Mouse (Mus musculus): ENCODE measurements around the gene Apopt1.
A peak's percentile ranks its signal among the peaks of the same experiment; 100 is the strongest.

Apopt1 gene

GRCm38 (mm10) chr12:111681305-111681704 lies 31.8 kb upstream of the Apopt1 start:
- no peak for DNase-seq

GRCm38 (mm10) chr12:111682003-111682402 lies 31.1 kb upstream of the Apopt1 start:
- DNase-seq: no peak

- DNase-seq: no peak
These were observed 30.3 kb upstream of the Apopt1 start for GRCm38 (mm10) chr12:111682806-111683205.

GRCm38 (mm10) chr12:111686390-111686789 lies 26.7 kb upstream of the Apopt1 start:
- DNase-seq: no peak

- DNase-seq: peak; percentile 92 to 94
These were observed 25.6 kb upstream of the Apopt1 start for GRCm38 (mm10) chr12:111687350-111688068.

- DNase-seq: no peak
These were observed 25.0 kb upstream of the Apopt1 start for GRCm38 (mm10) chr12:111688069-111688428.

DNA sequence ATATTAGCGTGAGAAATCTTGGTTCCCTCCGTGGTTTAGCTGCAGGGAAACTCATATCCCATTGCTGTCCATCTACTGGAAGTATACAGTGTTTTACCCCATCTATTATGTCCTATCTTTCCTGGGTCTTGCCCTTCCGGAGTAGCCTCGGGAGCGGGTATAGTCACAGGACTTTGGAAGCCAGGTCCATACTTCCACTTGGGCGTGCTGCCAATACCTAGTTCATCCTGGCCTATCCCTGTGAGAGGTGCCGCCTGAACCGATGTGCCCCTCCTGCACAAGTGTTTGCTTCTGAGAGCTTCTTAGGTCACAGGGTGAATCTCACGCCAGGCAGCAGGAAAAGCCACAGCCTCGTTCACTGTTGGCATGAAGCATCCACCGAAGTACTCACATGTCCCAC lies 23.6 kb upstream of the Apopt1 start:
- DNase-seq: peak; percentile 67 to 69

DNA sequence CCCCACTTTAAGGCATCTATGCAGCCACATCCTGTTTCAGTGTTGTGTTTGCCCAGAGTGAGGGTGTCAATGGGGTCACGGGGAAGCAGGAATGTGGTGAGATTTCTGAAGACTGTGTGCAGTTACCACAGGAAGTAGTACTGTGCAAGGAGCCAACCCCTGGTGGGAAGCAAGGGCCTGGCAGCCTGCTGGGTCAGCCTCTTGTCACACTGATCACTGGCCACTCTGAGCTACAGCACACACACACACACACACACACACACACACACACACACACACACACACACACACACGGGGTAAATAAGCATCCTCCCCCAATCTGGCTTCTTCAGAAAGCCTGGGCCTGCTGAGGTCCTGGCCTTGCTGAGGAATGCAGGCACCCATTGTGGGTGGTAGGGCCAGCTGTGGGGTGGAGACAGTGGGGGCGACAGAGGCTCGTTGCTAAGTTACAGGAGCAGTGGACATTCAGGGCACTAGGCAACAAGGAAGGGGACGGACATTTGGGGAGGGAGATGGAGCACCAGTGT lies 21.7 kb upstream of the Apopt1 start:
- no peak for DNase-seq

GRCm38 (mm10) chr12:111692899-111693298 lies 20.2 kb upstream of the Apopt1 start:
- no peak for DNase-seq

GRCm38 (mm10) chr12:111693341-111694270 lies 19.5 kb upstream of the Apopt1 start:
- DNase-seq: no peak

DNA sequence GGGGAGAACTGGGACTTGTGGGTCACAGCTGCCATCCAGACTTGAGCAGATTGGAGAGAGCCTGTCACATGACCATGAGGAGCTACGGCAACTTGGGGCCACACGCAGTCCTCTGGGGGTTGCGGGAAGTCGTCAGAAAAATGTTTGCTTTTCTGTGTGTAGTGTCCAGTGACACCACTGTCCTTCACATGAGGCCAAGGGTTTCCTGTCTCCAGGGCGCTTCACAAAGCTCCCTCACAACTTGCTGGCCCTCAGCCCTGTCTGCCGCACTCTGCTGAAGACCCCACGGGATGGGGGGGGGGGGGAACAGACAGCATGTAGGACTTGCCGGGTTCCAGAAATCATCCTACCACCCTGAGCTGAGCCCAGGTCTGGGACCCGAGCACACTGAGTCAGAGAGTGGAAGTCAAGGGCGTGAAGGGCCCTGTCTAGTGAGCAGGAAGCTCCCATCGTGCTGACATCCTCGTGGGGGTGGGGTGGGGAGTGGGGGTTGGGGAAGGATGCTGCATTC lies 18.7 kb upstream of the Apopt1 start:
- DNase-seq: no peak

- no peak for DNase-seq
These were observed 17.9 kb upstream of the Apopt1 start for GRCm38 (mm10) chr12:111694880-111695804.

- peak; percentile 67 to 79 for DNase-seq
These were observed 16.8 kb upstream of the Apopt1 start for GRCm38 (mm10) chr12:111696239-111696638.

DNA sequence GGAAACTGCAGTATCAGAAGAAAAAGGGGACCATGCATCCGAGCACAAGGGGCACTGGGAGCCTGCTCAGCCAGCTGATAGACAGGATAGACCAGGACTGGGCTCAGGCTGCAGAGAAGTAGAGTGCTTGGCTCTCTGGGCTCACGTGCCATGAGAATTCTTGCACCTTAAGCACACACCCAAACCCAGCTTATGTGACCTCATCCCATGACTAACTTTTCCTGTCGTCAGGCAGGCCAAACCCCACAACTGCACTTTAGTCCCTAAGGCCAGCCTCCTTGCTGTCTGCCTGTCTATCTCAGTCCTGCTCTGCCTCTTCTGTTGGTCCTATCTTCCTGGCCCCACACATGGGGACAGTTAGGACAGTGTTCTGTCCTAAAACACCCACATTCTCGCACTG lies 15.4 kb upstream of the Apopt1 start:
- DNase-seq: no peak

DNA sequence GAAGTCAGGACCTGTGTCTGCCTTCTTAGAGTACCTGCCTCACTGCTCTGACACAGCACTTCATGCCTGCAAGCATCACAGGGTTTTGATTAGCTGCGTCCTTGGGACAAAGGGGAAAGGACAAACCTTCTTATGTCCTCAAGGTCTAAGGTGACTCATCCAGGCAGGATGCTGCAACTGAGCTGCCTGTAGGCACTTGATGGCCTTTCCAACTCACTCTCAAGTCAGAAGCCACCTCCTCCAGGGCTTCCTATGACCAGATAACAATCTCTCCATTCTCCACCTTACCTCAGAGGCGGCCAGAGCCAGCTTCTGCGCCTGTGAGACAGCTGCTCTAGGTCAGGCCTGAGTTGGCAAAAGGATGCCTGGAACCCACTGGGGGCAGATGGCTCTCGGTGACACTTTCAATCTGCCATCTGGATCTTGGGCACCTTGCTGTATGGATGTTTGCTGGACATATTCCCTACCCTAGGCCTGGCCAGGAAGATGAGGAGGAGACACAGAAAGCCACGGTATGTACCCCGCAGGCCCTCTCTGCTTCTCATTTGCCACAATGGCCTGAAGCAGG lies 14.6 kb upstream of the Apopt1 start:
- no peak for DNase-seq

- DNase-seq: no peak
These were observed 13.5 kb upstream of the Apopt1 start for GRCm38 (mm10) chr12:111699542-111699941.

DNA sequence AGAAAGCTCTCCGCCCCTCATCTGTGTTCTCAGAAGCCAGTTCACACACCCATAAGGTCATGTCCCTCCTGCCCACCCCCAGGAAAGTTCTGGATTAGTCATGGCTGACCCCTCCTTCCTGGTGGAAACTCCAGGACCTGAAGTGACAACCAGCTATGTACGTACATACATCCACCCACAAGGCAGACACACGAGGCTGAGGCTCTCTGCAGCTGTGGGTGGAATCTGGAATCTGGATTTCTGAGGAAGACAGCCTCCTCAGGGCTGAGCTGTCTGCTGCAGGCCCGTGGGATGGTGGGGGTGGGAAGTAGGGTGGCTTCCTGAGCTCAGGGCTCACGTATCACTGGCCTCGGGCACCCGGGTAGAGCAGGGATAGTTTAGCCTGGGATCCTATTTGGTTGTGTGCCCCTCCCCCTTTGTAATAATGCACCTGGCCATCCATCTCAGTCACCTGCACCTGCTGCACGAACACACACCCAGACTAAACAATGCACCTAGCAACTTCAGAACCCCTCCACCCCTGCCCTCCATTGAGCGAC lies 12.1 kb upstream of the Apopt1 start:
- DNase-seq: no peak

DNA sequence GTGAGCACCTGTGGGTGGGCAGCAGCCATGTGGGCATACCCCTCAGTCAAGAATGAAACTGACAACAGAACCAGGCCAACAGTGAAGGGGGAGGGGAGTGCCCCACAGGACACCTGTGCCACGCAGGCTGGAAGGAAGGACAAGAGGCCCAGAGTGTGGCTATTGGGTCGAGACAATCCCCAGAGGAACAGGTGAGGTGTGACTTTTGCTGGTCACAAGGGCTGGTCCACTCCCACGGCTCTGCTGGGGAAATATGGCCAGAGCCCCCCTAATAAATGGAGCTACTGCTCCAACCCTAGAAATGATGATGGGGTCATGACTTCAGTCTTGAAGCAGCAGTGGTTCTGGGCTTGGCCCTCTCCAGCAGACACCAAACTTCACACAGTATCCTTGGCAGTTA lies 9.8 kb upstream of the Apopt1 start:
- DNase-seq: no peak

GRCm38 (mm10) chr12:111704609-111705008 lies 8.5 kb upstream of the Apopt1 start:
- no peak for DNase-seq

DNA sequence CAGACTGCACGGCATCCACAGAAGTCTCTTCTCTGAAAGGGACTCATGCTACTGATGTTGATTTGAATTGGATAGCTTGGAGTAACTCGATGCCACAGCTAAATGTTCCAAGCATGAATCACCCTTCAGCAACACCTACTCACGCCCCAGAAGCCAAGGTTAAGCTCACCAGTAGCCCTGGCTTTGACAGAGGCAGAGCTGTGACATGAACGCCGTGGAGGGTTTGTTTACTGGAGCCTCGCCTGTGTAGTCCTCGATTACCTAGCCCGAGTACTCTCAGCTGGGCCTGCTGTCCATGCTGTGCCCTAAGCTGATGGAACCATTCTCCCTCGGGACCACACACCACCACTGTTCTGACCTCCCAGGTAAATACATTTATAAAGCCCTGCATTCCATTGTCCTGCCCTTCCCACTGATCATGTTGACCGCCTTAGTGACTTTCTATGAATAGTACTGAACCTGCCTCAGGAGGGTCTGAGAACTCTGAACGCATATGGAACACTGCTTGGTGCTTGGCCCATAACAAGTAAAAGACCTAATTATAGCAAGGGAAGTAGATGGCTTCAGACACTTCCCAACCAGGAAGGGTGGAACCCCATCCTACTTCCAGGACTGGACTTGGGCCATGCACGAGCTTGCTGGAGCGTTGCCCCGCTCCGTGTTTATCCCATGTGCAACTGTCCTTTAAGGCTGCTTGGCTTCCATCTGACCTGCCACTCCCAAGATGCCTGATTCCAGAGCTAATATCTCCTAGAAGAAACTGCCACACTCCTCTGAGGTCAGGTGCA lies 7.7 kb upstream of the Apopt1 start:
- DNase-seq: peak; percentile 70 to 78

- no peak for DNase-seq
These were observed 4.9 kb upstream of the Apopt1 start for GRCm38 (mm10) chr12:111708181-111708580.
